Mouse (Mus musculus) kidney, adult 11 months (tissue): ENCODE results near the gene Aes.

Experiments
- DNase-seq: peaks from one replicate; pipeline ENCODE4 v3.0.0; 2022

Aes gene

GRCm38 (mm10) chr10:81545161-81545747 lies 14.0 kb upstream of the Aes start, which contains the start of gene Gna11:
TSS of gene Gna11 (minus strand) at chr10:81545190.
- peak; percentile 99 for DNase-seq

- DNase-seq = no peak
Measured at GRCm38 (mm10) chr10:81546332-81546731, 13.0 kb upstream of the Aes start.

GRCm38 (mm10) chr10:81546788-81547571 lies 12.3 kb upstream of the Aes start:
- DNase-seq = no peak

- no peak for DNase-seq
Measured at GRCm38 (mm10) chr10:81548944-81549343, 10.3 kb upstream of the Aes start.

- DNase-seq = peak; percentile 72
Measured at GRCm38 (mm10) chr10:81550257-81550656, 9.0 kb upstream of the Aes start.

- DNase-seq = peak; percentile 95
Measured at GRCm38 (mm10) chr10:81551597-81552102, 7.6 kb upstream of the Aes start.

GRCm38 (mm10) chr10:81553232-81553631 lies 6.1 kb upstream of the Aes start:
- no peak for DNase-seq

GRCm38 (mm10) chr10:81553807-81554755 lies 5.2 kb upstream of the Aes start:
- no peak for DNase-seq

- no peak for DNase-seq
Measured at GRCm38 (mm10) chr10:81556282-81556681, 3.0 kb upstream of the Aes start.

- DNase-seq = no peak
Measured at GRCm38 (mm10) chr10:81557491-81557890, 1.8 kb upstream of the Aes start.

GRCm38 (mm10) chr10:81559627-81560539 lies 595 bp downstream of the Aes start:
- peak; percentile 68 for DNase-seq

- DNase-seq = peak; percentile 69
Measured at GRCm38 (mm10) chr10:81560719-81561459, 1.6 kb downstream of the Aes start.

- DNase-seq = no peak
Measured at GRCm38 (mm10) chr10:81562411-81562810, 3.1 kb downstream of the Aes start.

- no peak for DNase-seq
Measured at GRCm38 (mm10) chr10:81563481-81563880, 4.2 kb downstream of the Aes start.

GRCm38 (mm10) chr10:81564216-81564615 lies 4.9 kb downstream of the Aes start:
- DNase-seq = peak; percentile 80

- peak; percentile 65 for DNase-seq
Measured at GRCm38 (mm10) chr10:81564734-81565133, 5.4 kb downstream of the Aes start.

GRCm38 (mm10) chr10:81565257-81566228 lies 6.3 kb downstream of the Aes start:
- DNase-seq = no peak

GRCm38 (mm10) chr10:81568381-81569191 lies 9.3 kb downstream of the Aes start:
- peak; percentile 78 for DNase-seq
